Mouse (Mus musculus) small intestine, adult 2 months (tissue): ENCODE measurements around the gene Arv1.

Experiments
- CTCF ChIP-seq: fragments of 200-500 bp; IDR thresholded peaks from 2 replicates; pipeline ENCODE4 v1.5.1; 2012; ENCODE audit warnings: low read depth, mild to moderate bottlenecking, control low read depth, inconsistent platforms, low read length, moderate library complexity, mixed read lengths; ENCODE audit not compliant: insufficient replicate concordance, insufficient read length; ENCODE audit errors: extremely low read depth
- POLR2A ChIP-seq: fragments of 200-500 bp; IDR thresholded peaks from 2 replicates; pipeline ENCODE4 v1.6.1; 2012; ENCODE audit warnings: low read depth, mild to moderate bottlenecking, control low read depth, inconsistent platforms, low read length, moderate library complexity

DNA sequence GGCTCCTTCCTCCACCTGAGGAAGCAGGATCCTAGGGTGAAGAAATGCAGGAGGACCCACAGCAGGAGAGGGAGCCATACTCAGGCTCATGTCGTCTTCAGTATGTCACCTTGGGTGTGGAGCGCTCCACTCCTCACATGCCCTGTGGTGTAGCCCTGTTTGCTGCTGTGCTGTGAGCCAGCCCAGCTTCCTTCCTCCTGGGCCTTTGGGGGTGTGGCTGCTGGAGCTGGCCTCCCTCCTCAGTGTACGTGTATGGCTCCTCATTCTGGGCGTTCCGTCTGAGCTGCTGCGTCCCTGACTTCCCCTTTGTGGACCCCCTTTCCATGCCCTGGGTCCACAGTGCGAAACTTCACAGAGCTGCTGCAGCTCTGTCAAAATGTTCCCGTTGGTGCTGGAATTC is 10.9 kb downstream of the Arv1 start:
- TF ChIP-seq POLR2A, result no peak
- TF ChIP-seq CTCF, result no peak
